Mouse (Mus musculus): ENCODE measurements around the gene Sapcd1. TPM values are rescaled to one million over a fixed set of nuclear protein-coding genes. Genes with fewer than 3 reads are reported as not detected.

Gene Sapcd1
- not detected for total RNA-seq (2021)

- intact Hi-C loops (cut with DNase I), result loop anchor here (2.0 kb wide), 1 partner anchor 13 kb away; no protein-coding TSS in a partner anchor
- no peak for DNase-seq
Measured at GRCm38 (mm10) chr17:35027277-35028068, at the start of gene Sapcd1. Sapcd1 (minus strand) TSS chr17:35028016.

- DNase-seq, result no peak
- intact Hi-C loops (cut with DNase I), result no loop called here
Measured at GRCm38 (mm10) chr17:35077285-35077684, 49.5 kb upstream of the Sapcd1 start.

- intact Hi-C loops (cut with DNase I), result no loop called here
- DNase-seq, result no peak
Measured at GRCm38 (mm10) chr17:35076507-35077176, 48.8 kb upstream of the Sapcd1 start, which contains the start of gene Ly6g6e. Ly6g6e (plus strand) TSS chr17:35076902.

- intact Hi-C loops (cut with DNase I), result no loop called here
- no peak for DNase-seq
Measured at GRCm38 (mm10) chr17:35074097-35074496, 46.3 kb upstream of the Sapcd1 start.

- intact Hi-C loops (cut with DNase I), result no loop called here
- DNase-seq, result no peak
Measured at GRCm38 (mm10) chr17:35071454-35071853, 43.6 kb upstream of the Sapcd1 start.

- no peak for DNase-seq
- intact Hi-C loops (cut with DNase I), result no loop called here
Measured at GRCm38 (mm10) chr17:35070556-35071229, 42.9 kb upstream of the Sapcd1 start.

GRCm38 (mm10) chr17:35068213-35068914, 40.5 kb upstream of the Sapcd1 start:
- DNase-seq, result no peak
- intact Hi-C loops (cut with DNase I), result no loop called here

- no peak for DNase-seq
- intact Hi-C loops (cut with DNase I), result no loop called here
Measured at GRCm38 (mm10) chr17:35066084-35066483, 38.3 kb upstream of the Sapcd1 start, which contains the start of gene Mpig6b. Mpig6b (minus strand) TSS chr17:35066184.

GRCm38 (mm10) chr17:35064951-35065947, 37.4 kb upstream of the Sapcd1 start, which contains the start of gene Ly6g6c:
Ly6g6c (plus strand) TSS chr17:35065388.
- intact Hi-C loops (cut with DNase I), result no loop called here
- DNase-seq, result peak in 1 of 2 experiments; percentile 43

- no peak for DNase-seq
- intact Hi-C loops (cut with DNase I), result no loop called here
Measured at GRCm38 (mm10) chr17:35064378-35064877, 36.6 kb upstream of the Sapcd1 start.

- intact Hi-C loops (cut with DNase I), result no loop called here
- DNase-seq, result peak in 1 of 2 experiments; percentile 32
Measured at GRCm38 (mm10) chr17:35063466-35063865, 35.6 kb upstream of the Sapcd1 start.

- intact Hi-C loops (cut with DNase I), result no loop called here
- no peak for DNase-seq
Measured at GRCm38 (mm10) chr17:35061299-35061698, 33.5 kb upstream of the Sapcd1 start.

- DNase-seq, result peak in 1 of 2 experiments; percentile 26
- intact Hi-C loops (cut with DNase I), result no loop called here
Measured at GRCm38 (mm10) chr17:35060737-35061297, 33.0 kb upstream of the Sapcd1 start.

GRCm38 (mm10) chr17:35060071-35060470, 32.3 kb upstream of the Sapcd1 start:
- no peak for DNase-seq
- intact Hi-C loops (cut with DNase I), result no loop called here

- DNase-seq, result peak; percentile 93 to 94
- intact Hi-C loops (cut with DNase I), result loop anchor here (1.0 kb wide), 1 partner anchor 38 kb away; no protein-coding TSS in a partner anchor
Measured at GRCm38 (mm10) chr17:35058911-35059892, 31.4 kb upstream of the Sapcd1 start, which contains the start of gene Ddah2. Ddah2 (plus strand) TSS chr17:35059035.

- no peak for DNase-seq
- intact Hi-C loops (cut with DNase I), result no loop called here
Measured at GRCm38 (mm10) chr17:35058316-35058715, 30.5 kb upstream of the Sapcd1 start.

GRCm38 (mm10) chr17:35057090-35057489, 29.3 kb upstream of the Sapcd1 start:
- DNase-seq, result no peak
- intact Hi-C loops (cut with DNase I), result no loop called here
